Mouse (Mus musculus): ENCODE results near the gene Mansc4. TPM values are rescaled to one million over a fixed set of nuclear protein-coding genes. Genes with fewer than 3 reads are reported as not detected.
A peak's percentile ranks its signal among the peaks of the same experiment; 100 is the strongest.

Gene Mansc4
- total and polyA plus RNA-seq, 3 experiments, result not detected

DNA sequence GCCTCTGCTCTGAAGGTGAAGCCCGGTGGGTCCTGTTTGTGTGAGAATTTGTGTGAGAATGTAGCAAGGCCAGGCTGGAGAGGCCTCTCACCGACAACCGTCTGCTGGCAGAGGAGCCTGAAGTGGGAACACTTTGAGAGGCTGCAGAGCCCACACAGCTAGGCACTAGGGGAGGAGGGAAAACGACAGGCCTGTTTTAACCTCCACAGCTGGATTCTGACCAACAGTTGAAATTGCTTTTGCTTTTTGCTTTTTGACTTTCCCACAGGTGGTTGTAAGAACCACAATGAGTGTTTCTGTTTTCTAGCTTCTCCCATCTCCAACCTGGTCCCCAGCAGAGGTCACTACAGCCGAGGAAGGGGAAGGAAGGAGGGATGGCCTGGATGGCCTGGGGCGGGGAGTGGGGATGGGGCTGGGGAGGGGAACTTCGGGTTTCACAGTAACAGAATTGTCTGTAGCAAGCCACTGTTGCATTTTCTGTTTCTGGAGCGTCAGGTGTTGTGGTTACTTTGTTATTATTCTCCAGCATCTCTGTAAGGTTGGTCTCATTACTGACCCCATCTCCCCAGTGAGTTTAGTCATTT lies 10.6 kb upstream of the Mansc4 start:
- 58% methylated on average over 8 of the region's 8 CpGs for WGBS
- no peak for DNase-seq
- intact Hi-C loops (cut with DNase I), result no loop called here

DNA sequence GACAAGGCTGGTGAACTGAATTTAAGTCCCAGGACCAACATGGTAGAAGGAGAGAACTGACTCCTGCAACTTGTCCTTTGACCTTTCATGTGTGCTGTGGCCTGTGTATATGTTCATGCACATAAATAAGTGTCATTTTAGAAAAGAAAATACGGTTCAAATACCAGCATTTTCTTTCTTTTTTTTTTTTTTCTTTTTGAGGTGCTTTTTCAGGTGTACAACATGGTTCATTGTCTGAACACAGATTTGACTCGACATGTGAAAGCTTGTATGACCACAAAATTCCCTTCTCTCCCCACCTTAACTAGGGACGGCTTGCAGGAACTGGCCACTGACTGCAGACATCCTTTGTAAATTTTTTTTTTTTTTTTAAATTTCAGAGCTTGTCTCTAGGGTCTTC lies 10.1 kb upstream of the Mansc4 start:
- Histone ChIP-seq H3K79me2 (replicated peaks; ENCODE audit: control insufficient read depth, insufficient read depth, low read length) (peaks cover 2% of the 10 kb centered on the region; the same call in 1 of the 2 replicates), H3K27me3 (ENCODE audit: control insufficient read depth, insufficient read depth, low read length) (no peaks in the 10 kb centered on the region), H3K9ac (ENCODE audit: low read depth, low read length) (no peak overlapping the region), H3K4me3 (no peak overlapping the region), H3K36me3 (ENCODE audit: control insufficient read depth, insufficient read depth, low read length) (peaks cover 6% of the 10 kb centered on the region; the same call in 1 of the 2 replicates), H3K4me1 (ENCODE audit: control insufficient read depth, insufficient read depth, low read length) (peaks cover 2% of the 10 kb centered on the region), H3K27ac (no peak overlapping the region)
- DNase-seq, result no peak
- TF ChIP-seq POLR2A (IDR thresholded peaks at IDR 0.05; ENCODE audit: insufficient read depth, low read depth, low read length) (no peak), CTCF (IDR thresholded peaks at IDR 0.05) (no peak), EP300 (IDR thresholded peaks at IDR 0.05; ENCODE audit: insufficient read depth, low read depth, low read length) (no peak)
- intact Hi-C loops (cut with DNase I), result no loop called here
- WGBS, result 80% methylated on average over 3 of the region's 3 CpGs

More for the DNA sequence above, 10.6 kb upstream of the Mansc4 start:
- Histone ChIP-seq H3K4me1 (ENCODE audit: control insufficient read depth, insufficient read depth, low read length) (peaks cover 2% of the 10 kb centered on the region), H3K79me2 (replicated peaks; ENCODE audit: control insufficient read depth, insufficient read depth, low read length) (peaks cover 2% of the 10 kb centered on the region; the same call in 1 of the 2 replicates), H3K9ac (ENCODE audit: low read depth, low read length) (no peak overlapping the region), H3K27me3 (ENCODE audit: control insufficient read depth, insufficient read depth, low read length) (no peaks in the 10 kb centered on the region), H3K4me3 (no peak overlapping the region), H3K36me3 (ENCODE audit: control insufficient read depth, insufficient read depth, low read length) (peaks cover 6% of the 10 kb centered on the region; the same call in 1 of the 2 replicates), H3K27ac (no peak overlapping the region)
- no peak for TF ChIP-seq EP300 (IDR thresholded peaks at IDR 0.05; ENCODE audit: insufficient read depth, low read depth, low read length)
- TF ChIP-seq POLR2A (IDR thresholded peaks at IDR 0.05; ENCODE audit: insufficient read depth, low read depth, low read length), result no peak
- no peak for TF ChIP-seq CTCF (IDR thresholded peaks at IDR 0.05)

DNA sequence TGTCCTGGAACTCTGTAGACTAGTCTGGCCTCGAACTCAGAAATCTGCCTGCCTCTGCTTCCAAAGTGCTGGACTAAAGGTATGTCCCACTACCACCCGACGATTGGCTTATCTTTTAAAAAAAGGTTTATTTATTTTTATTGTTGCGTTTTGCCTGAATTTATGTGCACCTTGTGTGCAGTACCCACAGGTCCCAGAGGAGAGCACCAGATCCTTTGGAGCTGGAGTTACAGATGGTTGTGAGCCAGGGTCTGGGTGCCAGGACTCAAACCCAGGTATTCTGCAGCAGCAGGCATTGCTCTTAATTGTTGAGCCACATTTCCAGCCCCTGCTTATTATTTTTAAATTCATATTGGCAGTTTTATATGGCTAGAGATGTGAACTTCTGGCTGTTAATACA lies 9.3 kb upstream of the Mansc4 start:
- peaks cover 2% of the 10 kb centered on the region for H3K4me1 ChIP-seq (ENCODE audit: control insufficient read depth, insufficient read depth, low read length)
- no peak overlapping the region for H3K27ac ChIP-seq
- peaks cover 4% of the 10 kb centered on the region for H3K79me2 ChIP-seq (replicated peaks; ENCODE audit: control insufficient read depth, insufficient read depth, low read length)
- H3K27me3 ChIP-seq (ENCODE audit: control insufficient read depth, insufficient read depth, low read length), result no peaks in the 10 kb centered on the region
- intact Hi-C loops (cut with DNase I), result no loop called here
- H3K4me3 ChIP-seq, result no peak overlapping the region
- peaks cover 6% of the 10 kb centered on the region; the same call in 1 of the 2 replicates for H3K36me3 ChIP-seq (ENCODE audit: control insufficient read depth, insufficient read depth, low read length)
- 96% methylated on average over 4 of the region's 4 CpGs for WGBS
- no peak overlapping the region for H3K9ac ChIP-seq (ENCODE audit: low read depth, low read length)
- TF ChIP-seq POLR2A (IDR thresholded peaks at IDR 0.05; ENCODE audit: insufficient read depth, low read depth, low read length) (no peak), CTCF (IDR thresholded peaks at IDR 0.05) (no peak), EP300 (IDR thresholded peaks at IDR 0.05; ENCODE audit: insufficient read depth, low read depth, low read length) (no peak)
- no peak for DNase-seq

DNA sequence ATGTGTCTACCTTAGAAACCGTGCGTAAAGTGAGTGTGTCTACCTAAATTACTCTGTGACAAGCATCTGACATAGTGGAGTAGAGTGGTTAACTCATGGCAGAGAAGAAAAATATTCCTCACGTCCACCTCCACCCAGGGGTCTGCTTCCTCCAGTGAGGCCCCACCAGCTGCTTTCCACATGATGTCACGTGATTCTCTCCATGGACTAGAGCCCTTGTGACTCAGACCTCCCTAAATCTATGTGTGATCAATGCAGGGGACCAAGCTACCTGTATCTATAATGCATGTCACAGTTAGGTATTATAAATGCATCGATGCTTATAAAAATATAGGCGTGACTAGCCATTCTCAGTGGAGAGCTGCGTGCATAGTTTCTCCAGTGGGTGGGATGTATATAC lies 7.9 kb upstream of the Mansc4 start:
- H3K4me3 ChIP-seq, result no peak overlapping the region
- no peaks in the 10 kb centered on the region for H3K27me3 ChIP-seq (ENCODE audit: control insufficient read depth, insufficient read depth, low read length)
- H3K79me2 ChIP-seq (replicated peaks; ENCODE audit: control insufficient read depth, insufficient read depth, low read length), result peaks cover 4% of the 10 kb centered on the region
- no peak overlapping the region for H3K9ac ChIP-seq (ENCODE audit: low read depth, low read length)
- TF ChIP-seq POLR2A (IDR thresholded peaks at IDR 0.05; ENCODE audit: insufficient read depth, low read depth, low read length) (no peak), CTCF (IDR thresholded peaks at IDR 0.05) (no peak), EP300 (IDR thresholded peaks at IDR 0.05; ENCODE audit: insufficient read depth, low read depth, low read length) (no peak)
- peaks cover 4% of the 10 kb centered on the region for H3K4me1 ChIP-seq (ENCODE audit: control insufficient read depth, insufficient read depth, low read length)
- 82% methylated on average over 7 of the region's 7 CpGs for WGBS
- intact Hi-C loops (cut with DNase I), result no loop called here
- no peak for DNase-seq
- peaks cover 6% of the 10 kb centered on the region; the same call in 1 of the 2 replicates for H3K36me3 ChIP-seq (ENCODE audit: control insufficient read depth, insufficient read depth, low read length)
- no peak overlapping the region for H3K27ac ChIP-seq

DNA sequence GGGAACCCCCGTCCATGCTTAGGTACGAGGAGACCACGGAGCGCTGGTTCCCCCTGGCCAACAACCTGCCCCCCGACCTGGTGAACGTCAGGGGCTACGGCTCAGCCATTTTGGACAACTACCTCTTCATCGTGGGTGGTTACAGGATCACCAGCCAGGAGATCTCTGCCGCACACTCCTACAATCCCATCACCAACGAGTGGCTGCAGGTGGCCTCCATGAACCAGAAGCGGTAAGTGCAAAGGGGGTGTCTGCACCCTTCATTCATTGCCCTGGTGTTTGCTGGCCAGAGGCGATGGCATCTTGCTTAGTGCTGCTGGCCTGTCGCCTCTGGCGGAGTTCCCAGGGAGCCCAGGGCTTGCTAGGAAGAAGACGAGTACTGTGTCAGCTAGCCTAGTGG lies 5.3 kb upstream of the Mansc4 start:
- intact Hi-C loops (cut with DNase I), result no loop called here
- H3K27ac ChIP-seq, result peak overlapping the region; percentile 84
- 3% methylated on average over 15 of the region's 15 CpGs for WGBS
- peaks cover 6% of the 10 kb centered on the region; the same call in 1 of the 2 replicates for H3K36me3 ChIP-seq (ENCODE audit: control insufficient read depth, insufficient read depth, low read length)
- H3K27me3 ChIP-seq (ENCODE audit: control insufficient read depth, insufficient read depth, low read length), result no peaks in the 10 kb centered on the region
- H3K4me1 ChIP-seq (ENCODE audit: control insufficient read depth, insufficient read depth, low read length), result peaks cover 4% of the 10 kb centered on the region
- peak overlapping the region; percentile 97 for H3K9ac ChIP-seq (ENCODE audit: low read depth, low read length)
- peak overlapping the region; percentile 96 for H3K4me3 ChIP-seq
- DNase-seq, result peak; percentile 62 to 68
- H3K79me2 ChIP-seq (replicated peaks; ENCODE audit: control insufficient read depth, insufficient read depth, low read length), result peaks cover 2% of the 10 kb centered on the region
- no peak for TF ChIP-seq POLR2A (IDR thresholded peaks at IDR 0.05; ENCODE audit: insufficient read depth, low read depth, low read length)
- TF ChIP-seq CTCF (IDR thresholded peaks at IDR 0.05), result no peak
- TF ChIP-seq EP300 (IDR thresholded peaks at IDR 0.05; ENCODE audit: insufficient read depth, low read depth, low read length), result no peak
